Mouse (Mus musculus) urinary bladder, postnatal 36 days (tissue): ENCODE results near the gene Daxx.
"Not testable (repeated sequence)": the region's sequence is repeated elsewhere in the genome, so short reads cannot be mapped to it uniquely, and the experiment has no call there.

ENCODE experiments used
- DNase-seq, 2 experiments: peaks; one replicate each; pipeline ENCODE4 v3.0.0; 2022; ENCODE audit warnings: low spot score in 2 of 2, mixed read lengths in 1 of 2

The Daxx gene

DNA sequence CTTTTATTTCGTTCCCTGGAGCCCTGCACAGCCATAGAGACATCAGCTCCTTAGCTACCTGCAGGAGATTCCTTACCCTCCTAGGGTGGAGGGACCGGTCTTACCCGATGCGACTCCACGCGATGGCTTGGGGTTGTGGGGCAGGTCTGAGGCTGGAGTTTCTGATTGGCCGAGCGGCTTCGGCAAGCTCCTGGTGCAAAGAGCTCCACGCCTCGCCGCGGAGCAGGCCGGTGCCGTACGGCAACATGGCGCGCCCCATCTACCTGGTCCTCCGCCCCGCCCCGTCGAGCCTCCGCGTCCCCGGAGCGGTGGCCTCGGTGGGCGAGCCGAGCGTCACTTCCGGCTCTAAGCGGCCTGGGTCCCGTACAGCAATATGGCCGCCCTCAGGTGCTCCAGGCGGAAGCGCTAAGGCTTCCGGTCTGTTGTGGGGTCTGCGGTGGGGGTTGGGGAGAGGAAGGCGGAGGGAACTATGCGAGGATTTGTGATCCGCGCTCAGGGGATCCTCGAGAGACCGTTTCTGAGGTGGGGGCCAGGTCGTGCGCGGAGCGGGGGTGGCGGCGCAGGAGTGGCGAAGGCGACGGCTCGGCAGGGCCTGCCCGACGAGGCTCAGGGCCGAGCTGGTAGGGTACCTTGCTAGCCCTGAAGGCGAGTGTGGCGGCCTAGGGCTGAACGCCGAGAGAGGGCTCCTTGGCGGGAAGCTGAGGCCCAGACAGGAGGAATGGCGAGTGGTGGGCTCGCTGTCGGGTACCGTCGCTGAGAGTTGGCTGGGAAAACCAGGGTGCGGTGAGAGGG, at the start of gene Daxx:
TSS of gene Daxx (plus strand) at position 338 of the 792 bp plus-strand sequence.
- DNase-seq, result peak; percentile 100

DNA sequence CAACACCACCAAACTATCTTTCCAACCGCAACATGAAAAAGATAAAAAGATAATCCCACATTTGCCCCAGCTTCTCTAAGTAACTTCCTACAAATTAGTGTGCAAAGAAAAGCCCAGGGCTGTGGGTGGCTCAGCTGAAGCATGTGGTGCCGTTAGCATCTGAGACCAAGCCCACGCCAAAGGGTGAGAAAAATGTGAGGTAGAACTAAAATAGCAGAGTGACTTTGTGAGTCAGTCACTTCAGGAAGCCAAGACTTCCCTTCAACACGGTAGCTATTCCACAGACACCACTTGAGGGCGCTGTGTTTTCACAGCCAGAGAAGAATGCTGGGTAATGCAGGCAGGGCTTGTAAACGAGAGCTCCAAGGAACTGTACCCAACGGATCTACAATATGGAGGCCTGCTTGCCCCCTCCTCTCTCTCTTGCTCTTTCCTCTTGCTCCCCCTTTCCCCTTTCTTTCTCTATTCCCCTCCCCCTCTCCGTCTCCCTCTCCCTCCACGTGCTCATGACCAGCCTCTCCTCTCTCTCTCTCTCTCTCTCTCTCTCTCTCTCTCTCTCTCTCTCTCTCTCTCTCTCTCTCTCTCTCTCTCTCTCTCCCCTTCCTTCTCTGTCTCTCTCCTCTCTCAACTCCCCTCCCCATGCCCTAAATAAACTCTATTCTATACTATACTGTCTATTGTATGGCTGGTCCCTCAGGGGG, 43.7 kb upstream of the Daxx start:
- DNase-seq, result peak; percentile 13 to 27

- not testable (repeated sequence) for DNase-seq
Measured at GRCm38 (mm10) chr17:33873537-33873936, 35.7 kb upstream of the Daxx start, which contains the start of gene Gm7029. Gm7029 (plus strand) TSS chr17:33873837.

GRCm38 (mm10) chr17:33874411-33874810, 34.8 kb upstream of the Daxx start:
- no peak for DNase-seq

DNA sequence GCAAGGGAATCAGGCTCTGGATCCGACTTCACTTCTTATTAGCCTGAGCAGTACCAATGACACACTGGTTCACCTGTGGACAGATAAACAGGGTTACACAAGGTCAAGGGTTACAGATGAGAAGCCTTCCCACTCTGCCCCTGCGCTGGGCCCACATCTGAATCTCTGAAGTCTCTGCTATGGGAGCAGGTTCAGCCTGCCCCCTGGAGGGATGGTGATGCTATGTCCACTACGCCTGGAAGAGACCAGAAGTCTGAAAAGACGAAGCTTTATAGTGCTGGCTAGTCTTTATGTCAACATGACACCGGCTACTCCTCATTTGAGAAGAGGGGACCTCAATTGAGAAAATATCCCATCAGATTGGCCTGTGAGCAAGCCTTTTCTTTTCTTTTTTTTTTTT, 33.4 kb upstream of the Daxx start:
- DNase-seq, result not testable (repeated sequence)

DNA sequence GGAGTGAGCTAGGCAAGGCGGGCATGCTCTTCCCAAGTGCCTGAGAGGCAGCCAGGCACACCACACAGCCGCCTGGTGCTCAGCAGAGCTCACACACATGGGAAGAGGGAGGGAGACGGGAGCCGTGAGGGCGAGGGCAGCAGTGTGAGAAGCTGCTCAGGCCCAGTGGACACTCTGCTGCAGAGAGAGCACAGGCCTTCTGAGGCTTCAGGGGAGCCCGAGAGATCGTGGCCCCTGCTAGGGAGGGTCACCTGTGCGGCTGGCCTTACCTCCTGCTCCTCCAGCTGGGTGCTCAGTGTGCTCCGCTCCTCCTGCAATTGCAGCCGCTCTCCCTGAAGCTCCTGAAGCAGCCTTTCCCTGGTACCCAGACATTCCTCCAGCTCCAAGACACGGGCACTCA, 24.9 kb upstream of the Daxx start:
- not testable (repeated sequence) for DNase-seq

DNA sequence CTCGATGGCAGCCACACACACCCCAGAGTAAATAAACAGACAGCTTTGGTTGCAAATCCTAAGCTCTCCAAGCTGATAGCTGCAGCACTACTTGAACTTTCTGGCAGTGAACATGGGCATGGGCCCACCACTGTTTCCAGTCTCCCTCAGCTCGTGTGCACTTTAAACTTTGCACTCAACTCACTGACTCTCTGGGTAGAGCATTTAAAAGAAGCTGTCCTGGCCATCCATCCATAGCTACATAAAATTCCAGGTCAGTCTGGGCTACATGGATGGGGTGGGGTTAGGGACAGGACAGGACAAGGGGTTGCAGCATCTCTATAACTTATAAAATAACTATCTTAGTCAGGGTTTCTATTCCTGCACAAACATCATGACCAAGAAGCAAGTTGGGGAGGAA, 21.4 kb upstream of the Daxx start:
- not testable (repeated sequence) for DNase-seq

DNA sequence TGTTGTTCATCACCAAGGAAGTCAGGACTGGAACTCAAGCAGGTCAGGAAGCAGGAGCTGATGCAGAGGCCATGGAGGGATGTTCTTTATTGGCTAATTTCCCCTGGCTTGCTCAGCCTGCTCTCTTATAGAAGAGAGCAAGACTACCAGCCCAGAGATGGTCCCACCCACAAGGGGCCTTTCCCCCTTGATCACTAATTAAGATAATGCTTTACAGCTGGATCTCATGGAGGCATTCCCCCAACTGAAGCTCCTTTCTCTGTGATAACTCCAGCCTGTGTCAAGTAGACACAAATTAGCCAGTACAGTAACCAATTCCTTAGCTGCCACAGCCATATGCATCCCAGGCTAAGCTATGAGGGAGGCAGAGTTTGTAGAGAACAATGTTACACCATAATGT, 21.0 kb upstream of the Daxx start:
- DNase-seq, result not testable (repeated sequence)

- not testable (repeated sequence) for DNase-seq
Measured at GRCm38 (mm10) chr17:33889941-33890532, 19.2 kb upstream of the Daxx start.

DNA sequence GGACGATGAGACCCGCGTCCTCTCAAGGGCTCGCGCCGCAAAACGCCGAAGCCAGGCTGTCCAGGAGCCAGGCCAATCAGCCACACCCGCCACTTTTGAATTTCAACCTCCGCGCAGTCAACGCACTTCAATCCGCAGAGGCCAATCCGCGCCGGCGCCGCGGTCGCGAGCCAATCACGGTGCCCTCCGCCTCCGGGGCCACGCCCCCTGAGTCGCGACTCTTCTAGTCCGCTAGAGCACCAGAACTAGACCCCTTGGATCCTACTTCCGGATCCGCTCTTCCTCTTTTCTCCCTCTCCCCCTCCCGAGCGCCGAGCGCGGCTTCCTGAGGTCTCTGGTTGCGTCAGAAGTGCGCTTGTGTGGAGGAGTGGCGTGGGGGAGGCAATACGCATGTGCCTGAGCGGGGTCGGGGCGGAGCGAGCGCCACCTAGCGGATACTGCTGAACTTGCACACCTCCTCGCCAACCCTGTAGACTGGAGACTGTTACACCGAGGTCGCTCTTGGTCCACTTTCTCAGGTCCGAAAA, 18.6 kb upstream of the Daxx start, which contains the start of gene Kifc1:
TSS of gene Kifc1 (minus strand) at position 129 of the 527 bp plus-strand sequence.
- peak; percentile 98 to 99 for DNase-seq

DNA sequence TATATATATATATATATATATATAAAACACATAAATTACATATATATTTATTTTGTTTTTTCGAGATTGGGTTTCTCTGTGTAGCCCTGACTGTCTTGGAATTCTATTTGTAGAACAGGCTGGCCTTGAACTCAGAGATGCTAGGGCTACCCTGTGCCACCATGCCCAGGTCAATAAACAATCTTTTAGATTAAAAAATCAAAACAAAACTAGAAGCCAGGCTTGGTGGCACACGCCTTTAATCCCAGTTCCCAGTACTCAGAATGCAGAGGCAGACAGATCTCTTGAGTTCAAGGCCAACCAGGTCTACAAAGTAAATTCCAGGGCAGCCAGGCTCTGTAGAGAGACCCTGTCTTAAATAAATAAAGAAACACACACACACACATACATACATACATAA, 17.9 kb upstream of the Daxx start:
- DNase-seq, result no peak

- not testable (repeated sequence) for DNase-seq
Measured at GRCm38 (mm10) chr17:33891892-33892291, 17.3 kb upstream of the Daxx start.

- DNase-seq, result no peak
Measured at GRCm38 (mm10) chr17:33892429-33892828, 16.8 kb upstream of the Daxx start.

DNA sequence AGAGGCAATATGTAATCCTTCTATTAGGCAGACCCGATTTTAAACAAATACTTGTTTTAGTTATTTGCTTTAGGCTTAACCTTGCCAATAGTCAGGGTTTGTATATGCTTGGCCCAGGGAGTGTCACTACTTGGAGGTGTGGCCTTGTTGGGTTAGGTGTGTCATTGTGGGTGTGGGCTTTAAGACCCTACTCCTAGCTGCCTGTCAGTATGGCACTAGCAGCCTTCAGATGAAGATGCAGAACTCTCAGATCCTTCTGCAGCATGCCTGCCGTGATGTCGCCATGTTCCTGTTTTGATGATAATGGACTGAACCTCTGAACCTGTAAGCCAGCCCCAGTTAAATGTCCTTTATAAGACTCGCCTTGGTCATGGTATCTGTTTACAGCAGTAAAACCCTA, 16.2 kb upstream of the Daxx start:
- not testable (repeated sequence) for DNase-seq

- no peak for DNase-seq
Measured at GRCm38 (mm10) chr17:33897114-33897794, 12.0 kb upstream of the Daxx start.

DNA sequence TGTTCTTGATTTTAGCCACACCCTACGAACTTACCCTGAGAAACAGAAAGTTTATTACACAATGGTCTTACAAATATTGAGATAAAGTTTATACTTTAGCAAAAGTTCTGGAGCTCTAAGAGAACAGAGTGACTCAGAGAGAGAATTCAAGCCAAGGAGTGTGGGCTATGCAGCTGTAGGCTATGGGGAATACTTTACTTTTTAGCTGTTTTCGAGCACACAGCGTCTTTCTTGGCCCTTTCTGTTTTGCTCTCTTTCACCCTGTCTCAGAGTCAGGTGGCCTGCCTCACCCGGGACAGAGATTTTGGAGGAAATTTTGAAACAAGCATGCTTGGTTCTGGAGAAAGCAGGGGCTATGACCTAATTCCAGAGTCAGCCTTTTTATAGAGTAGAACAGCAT, 11.0 kb upstream of the Daxx start:
- not testable (repeated sequence) for DNase-seq

DNA sequence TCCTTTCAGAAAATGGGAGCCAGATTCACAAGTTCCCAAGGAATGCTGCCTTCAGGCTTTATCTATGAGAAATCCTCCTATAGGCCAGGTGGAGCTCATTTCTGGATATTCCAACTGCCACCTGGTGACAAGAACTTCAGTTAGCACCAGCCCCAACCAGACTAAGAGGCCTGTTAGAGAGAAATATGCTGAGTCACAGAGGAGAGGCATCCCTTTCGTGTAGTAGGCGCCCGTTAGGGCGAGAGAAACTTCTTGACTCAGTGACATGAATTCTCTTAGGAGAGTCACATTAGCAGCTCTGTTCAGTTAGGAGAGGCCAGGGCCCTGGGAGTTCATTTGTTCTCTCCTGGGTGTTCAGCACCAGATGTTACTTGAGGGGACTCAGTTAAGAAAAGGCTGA, 9.6 kb upstream of the Daxx start:
- DNase-seq, result no peak

- no peak for DNase-seq
Measured at GRCm38 (mm10) chr17:33900281-33900988, 8.8 kb upstream of the Daxx start.

GRCm38 (mm10) chr17:33900989-33901314, 8.3 kb upstream of the Daxx start:
- DNase-seq, result no peak

DNA sequence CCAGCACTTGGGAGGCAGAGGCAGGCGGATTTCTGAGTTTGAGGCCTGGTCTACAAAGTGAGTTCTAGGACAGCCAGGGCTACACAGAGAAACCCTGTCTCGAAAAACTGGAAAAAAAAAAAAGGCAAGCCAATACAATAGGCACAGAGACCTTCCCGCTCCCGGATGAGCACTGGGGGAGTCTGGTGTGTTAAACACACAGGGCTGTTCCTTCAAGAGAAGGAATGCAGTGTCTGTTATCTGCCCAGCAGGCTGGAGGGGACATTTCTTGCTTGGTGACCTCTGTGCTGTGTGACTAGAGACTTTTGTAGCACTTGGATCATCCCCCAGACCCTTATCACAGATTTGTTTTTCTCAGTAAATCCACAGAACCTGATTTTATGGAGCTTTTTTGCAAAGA, 7.6 kb upstream of the Daxx start:
- no peak for DNase-seq

DNA sequence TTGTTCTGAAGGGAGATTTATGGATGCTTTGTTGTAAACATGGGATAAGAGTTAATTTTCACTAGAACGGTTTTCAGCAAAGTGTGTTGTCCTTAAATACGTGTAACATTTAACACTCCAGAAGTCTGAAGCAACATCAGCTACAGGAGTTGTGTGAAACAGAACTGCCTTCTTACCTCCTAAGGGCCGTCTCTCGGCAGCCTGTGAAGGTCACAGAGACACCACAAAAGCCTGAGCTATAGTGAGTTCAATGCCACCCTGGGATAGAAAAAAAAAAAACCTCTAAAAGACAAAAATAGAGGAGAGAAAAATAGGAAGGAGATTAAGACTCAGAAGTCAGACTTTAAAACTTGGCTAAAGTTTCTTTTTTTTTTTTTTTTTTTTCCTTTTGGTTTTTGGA, 7.1 kb upstream of the Daxx start:
- DNase-seq, result no peak
